Mouse (Mus musculus): ENCODE measurements at regions not wholly inside any gene's neighbourhood (a gene's known extent, or its start where the extent isn't known, plus 50 kb on each side); places are given as distances from the start of the nearest gene placed in this dataset.

- no peak for TF ChIP-seq CTCF (IDR thresholded peaks at IDR 0.05; ENCODE audit: low read depth)
- no peak for TF ChIP-seq EP300 (optimal IDR thresholded peaks at IDR 0.05)
These were observed 486.4 kb downstream of the Inhba start for GRCm38 (mm10) chr13:16498052-16498451.

Data from stomach, postnatal 0 days (tissue).